Mouse (Mus musculus): ENCODE measurements at regions not wholly inside any gene's neighbourhood (a gene's known extent, or its start where the extent isn't known, plus 50 kb on each side); places are given as distances from the start of the nearest gene placed in this dataset.

DNA sequence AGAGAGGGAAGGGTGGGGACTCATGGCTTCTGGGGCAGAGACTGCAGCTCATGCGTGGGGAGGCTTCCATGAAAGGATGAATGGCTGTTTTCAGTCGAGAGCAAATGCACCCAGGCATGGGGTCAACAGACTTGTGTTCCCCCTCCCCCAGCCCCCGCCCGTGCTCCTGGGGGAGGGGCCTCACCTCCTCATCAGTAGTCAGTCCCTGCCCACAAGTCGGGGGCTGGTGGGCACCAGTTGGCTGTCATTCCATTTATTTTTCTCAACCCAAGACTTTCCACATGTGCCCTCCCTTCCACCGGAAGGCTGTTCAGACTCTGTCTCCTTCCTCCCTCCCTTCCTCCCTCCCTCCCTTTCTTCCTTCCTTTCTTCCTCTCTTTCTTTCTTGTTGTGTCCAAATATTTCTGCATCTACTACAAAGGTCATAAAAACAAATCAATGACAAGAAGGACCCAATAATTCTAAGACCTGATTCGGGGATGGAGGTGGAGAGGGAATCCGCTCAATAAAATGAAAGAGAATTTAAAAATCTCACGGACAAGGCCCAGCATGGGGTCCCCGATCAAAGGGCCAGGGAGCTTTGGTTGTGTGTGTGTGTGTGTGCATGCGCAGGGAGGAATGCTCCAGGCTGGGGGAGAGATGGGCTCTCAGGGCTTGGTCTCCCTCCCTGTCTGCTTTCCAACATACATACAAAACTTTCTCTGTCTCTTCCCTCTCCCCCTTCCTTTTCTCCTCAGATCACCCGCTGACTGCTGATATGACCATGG is 57.7 kb downstream of the Rpl14 start:
- no peak for DNase-seq (ENCODE audit: low read depth in 1 of 2, low spot score in 2 of 2)

DNA sequence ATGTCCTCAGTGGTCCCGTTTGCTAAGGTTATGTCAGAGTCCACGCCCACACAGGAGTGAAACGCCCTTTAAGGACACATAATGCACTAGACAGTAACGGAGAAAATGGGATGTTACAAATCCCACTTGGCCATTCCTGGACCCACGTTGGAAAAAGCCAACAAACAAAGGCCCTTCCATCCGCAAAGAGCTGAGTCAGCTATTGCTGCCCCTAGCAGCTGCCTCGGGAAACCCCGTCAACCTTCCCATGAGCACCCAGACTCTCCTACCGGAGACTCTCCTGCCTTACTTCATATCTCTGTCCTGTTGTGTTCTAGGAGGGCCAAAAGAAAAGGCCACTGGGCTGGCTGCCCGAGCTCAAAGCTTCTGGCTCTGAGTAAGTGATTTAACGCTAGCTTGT is 58.4 kb downstream of the Rpl14 start:
- no peak for DNase-seq (ENCODE audit: low read depth in 1 of 2, low spot score in 2 of 2)

DNA sequence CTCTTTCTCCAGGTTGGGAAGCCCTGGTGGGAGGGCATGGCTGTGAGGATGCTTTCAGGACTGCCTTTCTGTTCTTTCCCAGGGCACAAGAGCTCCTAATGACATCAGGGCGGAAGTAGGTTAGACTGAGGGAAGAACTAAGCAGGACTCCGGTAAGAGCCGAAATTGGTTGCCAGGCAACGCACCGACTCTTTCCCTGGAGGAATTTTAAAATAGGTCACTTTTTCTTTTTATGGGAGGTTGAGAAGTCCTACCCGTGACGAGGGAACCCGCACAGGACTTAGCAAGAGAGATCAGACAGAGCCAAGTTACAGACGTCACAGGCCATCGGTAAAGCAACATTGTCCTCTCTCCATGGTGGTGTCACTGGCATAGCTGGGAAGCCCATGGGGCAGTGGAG is 61.6 kb downstream of the Rpl14 start:
- DNase-seq (ENCODE audit: low read depth in 1 of 2, low spot score in 2 of 2), result no peak

DNA sequence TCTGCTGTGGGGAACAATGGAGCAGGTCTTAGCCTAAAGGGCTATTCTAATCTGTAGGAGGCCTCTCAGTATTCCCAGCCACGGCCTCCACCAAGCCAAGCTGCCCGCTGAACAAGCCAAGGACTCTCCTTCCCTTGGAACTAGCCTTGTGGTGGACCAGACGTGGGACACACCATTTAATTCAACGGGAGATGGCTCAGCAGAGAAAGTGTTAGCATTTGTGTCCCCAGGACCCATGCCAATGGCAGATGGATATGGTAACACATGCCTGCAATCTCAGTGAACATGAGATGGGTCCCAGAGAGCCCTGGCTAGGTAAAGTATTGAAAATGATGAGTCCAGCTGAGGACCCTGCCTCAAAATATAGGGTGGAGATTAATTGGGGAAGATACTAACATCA is 71.4 kb downstream of the Rpl14 start:
- no peak for DNase-seq (ENCODE audit: low read depth in 1 of 2, low spot score in 2 of 2)

DNA sequence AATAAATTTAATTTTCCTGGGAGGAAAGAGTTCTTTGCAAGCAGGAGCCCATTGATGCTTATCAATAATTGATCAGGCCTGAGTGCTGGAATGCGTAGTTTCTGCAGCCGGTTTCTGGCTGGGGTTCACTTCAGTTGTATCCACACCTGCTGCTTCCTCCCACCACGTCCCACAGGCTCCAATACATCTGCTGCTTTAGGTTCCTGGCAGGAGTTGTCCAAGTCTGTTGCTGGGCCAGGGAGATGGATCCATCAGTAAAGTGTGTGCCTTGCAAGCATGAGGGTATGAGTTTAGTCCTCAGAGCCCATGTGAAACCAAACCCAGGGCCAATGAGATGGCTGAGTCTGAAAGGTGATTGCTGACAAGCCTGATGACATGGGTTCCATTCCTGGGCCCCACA is 72.1 kb downstream of the Rpl14 start:
- no peak for DNase-seq (ENCODE audit: low read depth in 1 of 2, low spot score in 2 of 2)

DNA sequence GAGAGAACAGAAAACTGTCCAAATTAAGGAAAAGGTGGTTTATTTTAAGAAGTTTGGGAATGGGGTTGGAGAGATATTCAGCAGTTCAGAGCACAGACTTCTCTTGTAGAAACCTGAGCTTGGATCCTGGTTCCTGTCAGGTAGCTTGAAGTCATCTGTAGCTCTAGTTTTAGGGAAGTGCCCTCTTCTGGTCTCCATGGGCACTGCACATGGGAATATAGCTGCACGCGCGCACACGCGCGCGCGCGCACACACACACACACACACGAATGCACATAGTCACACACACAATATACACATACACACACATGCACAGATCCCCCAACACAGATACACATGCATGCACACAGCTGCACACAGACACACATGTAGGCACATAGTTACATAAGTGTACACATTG is 74.5 kb downstream of the Rpl14 start:
- no peak for DNase-seq (ENCODE audit: low read depth in 1 of 2, low spot score in 2 of 2)

DNA sequence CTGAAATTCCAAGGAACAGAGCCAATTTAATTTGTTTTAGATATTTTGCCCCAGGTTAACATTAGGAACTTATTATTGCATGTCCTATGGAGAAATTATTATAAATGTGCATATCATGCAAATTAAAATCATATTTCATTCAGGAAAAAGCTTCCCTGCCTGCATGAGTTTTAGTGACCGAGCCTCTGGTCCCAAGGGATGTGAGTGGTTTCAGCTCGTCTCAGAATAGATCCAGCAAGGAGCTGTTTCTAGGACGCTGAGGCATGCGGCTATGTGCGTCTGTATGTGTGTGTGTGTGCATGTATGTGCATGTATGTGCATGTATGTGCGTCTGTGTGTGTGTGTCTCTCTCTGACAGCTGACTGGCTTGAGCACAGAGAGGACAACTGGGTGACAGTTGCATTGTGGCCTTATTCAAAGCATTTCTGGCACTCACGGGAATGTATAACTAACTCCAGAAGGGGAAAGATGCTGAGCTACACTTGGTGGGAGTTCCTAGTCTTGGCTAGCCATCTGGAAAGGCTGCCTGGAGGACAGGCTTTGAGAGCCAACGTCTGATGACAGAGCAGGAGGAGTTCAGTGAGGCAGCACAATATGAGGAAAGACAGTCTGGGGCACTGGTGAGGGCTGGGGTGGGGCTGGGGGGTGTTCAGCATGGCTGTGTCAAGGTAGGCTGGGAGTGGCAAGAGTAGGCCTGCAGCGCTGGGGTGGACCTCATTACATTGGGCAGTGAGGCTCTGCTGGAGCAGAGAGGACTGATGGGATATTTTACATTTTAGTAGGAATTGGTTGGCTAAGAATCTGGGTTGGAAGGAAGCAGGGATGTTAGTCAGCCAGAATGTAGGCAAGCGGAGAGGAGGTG is 75.8 kb downstream of the Rpl14 start:
- DNase-seq (ENCODE audit: low read depth in 1 of 2, low spot score in 2 of 2), result no peak

DNA sequence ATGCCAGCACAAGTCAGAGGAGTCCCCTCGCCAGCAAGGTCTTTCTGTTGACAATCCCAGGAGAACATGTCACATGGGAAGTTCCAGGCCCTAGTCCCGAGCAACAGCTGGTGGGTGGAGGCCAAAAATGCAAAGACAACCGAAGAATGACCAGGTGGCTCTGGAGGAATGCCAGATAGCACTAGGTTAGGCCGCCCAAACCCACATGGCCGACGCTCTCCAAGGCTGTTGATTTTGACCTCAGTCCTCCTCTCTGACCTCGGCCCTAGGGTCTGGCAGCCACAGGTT is 76.4 kb downstream of the Rpl14 start:
- no peak for DNase-seq (ENCODE audit: low read depth in 1 of 2, low spot score in 2 of 2)

DNA sequence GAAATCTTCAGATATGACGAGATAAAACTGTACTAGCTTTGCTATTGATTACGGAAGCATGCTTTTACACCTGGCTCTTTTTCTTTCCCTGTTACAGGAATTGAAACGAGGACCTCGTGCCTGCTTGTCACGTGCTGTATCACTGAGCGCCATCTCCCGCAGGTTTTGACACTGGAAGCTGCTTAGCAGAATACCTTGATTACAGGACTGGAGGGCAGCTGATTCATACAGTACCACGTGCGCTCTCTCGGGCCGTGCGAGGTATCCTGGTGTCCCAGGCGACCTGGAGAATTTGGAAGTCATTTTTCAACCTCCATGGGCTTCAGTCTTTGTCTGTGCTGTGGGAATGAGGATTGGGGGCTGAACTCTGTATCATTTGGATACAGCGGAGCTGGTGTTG is 81.5 kb downstream of the Rpl14 start:
- no peak for DNase-seq (ENCODE audit: low read depth in 1 of 2, low spot score in 2 of 2)

DNA sequence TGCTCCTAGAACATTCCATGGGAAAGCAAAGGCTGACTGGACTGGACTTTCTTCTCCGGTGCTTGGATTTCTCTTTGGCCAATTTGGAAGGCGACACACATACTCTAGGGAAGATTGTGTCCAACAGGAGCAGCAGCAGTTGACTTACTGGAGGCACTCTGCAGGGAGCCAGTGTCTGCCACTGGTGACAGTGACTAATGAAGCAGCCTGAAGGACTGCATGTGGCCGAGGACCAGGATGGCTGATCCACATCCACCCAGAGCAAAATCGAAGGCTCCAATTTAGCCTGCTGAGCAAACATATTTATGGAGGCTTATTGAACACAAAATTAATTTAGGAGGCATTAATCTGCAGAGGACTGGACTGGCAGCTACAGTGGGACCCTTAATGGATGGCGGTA is 81.9 kb downstream of the Rpl14 start:
- no peak for DNase-seq (ENCODE audit: low read depth in 1 of 2, low spot score in 2 of 2)

DNA sequence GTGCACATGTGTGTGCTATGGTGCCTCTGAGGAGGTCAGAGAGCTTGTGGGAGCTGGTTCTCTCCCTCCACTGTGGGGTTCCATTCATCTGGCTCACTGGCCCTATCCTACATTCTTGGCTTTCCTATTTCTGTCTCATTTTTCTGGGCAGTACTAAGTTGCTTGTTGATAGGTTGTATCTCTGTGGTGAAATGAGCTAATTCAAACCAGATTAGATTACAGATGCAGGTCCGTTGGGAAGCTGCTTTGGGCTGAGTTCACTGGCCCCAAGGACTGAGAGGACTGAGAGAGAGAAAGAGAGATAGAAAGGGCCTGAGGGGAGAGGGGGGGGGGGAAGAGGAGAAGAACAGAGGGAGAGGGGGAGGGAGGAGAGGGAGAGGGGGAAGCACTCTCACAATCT is 83.5 kb downstream of the Rpl14 start:
- no peak for DNase-seq (ENCODE audit: low read depth in 1 of 2, low spot score in 2 of 2)

DNA sequence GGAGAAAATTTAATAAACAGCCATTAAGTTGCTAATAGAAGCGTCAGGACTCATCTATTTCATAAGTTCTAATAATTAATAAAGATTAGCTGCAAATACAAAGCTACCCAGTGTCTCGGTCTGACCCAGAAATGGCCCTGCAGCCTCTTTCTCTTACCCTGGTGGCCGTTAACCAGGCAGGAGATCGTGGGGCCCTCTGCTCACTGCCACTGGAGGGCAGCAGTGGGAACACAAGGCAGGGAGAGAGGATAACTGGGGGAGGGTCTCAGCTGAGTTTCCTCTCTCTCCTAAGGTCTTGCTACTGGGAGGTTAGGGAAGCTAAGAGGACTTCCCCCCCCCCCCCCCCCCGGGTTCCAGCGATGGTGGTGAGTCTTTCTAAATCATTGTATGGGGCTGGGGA is 85.7 kb downstream of the Rpl14 start:
- no peak for DNase-seq (ENCODE audit: low read depth in 1 of 2, low spot score in 2 of 2)

DNA sequence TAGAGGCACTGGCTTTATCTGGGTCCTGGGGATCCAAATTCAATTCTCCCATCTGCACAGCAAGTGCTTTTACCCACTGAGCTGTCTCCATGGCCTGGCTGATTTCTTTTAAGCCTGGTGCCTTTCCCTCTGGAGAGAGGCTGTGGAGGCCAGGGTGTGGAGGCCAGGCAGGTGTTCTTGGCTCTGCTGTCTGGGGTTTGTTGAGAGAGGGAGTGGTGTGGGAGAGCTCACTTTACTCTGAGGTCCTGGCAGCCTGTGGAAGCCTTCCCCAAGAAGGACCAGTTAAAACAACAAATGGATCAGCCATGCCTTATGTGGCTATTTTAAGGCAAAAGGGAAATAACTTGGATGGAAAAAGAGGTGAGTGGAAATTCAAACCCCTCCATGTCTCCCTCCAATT is 86.5 kb downstream of the Rpl14 start:
- no peak for DNase-seq (ENCODE audit: low read depth in 1 of 2, low spot score in 2 of 2)

DNA sequence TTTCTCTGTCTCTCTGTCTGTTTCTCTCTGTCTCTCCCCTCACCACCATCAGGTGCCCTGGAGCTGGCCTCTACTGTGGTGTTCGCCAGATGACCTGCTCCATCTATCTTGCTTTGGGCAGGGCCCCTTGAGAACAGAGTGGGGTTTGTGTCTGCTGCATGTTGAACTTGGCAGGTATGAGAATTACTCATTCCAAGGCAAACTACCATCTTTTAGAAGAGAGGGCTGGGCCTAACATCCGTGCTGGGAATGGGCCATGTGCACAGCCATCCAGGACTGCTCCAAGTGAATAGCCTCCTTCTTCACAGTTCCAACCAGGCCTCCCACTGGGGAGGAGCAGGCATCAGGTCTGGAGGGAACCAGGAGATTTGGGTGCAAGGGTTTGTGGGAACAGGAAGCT is 87.3 kb downstream of the Rpl14 start:
- no peak for DNase-seq (ENCODE audit: low read depth in 1 of 2, low spot score in 2 of 2)

DNA sequence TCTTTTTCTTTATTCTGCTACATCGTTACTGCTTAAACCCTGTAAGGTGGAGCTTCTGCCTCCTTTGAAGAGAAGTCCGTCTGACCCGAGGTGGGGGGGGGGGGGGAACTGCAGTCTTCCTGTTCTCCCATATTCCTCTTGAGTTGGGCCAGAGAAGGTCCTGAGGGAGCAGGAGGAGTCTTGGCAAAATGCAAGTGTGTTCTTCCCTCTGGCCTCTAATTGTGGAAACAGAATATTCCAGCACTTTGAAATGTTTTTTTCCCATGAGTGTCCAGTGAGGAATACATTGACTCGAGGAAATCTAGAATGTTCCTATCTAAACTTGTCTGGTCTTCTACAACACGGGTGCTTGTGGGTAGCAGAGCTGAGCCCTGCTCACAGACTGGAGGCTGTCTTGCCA is 90.0 kb downstream of the Rpl14 start:
- DNase-seq (ENCODE audit: low read depth in 1 of 2, low spot score in 2 of 2), result no peak

DNA sequence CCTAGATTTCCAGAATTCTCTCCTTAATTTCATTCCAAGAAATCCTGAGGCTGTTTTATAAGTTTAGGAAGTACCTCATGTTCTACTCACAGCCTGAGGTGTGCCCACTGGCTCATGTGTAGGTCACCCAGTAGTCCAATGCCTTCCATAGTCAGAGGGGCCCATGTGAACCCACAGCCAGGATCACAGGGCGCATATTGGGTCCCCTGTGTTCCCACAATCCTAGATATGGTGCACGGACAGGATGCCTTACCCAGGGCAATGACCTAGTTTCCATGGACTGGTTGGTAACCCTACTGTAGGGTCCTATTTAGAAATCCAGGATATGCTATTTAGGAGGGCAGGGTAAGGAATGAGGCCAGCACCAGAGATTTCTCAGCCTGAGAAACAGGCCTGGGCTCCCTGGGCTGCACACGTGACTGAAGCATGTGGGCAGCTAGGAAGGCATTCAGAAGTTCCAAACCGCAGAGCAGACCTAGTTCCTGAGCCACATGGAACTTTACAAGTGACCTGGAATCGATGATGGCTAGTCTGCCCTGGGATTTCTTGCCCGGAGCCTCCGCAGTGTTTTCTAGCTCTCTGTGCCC is 90.5 kb downstream of the Rpl14 start:
- DNase-seq (ENCODE audit: low read depth in 1 of 2, low spot score in 2 of 2), result no peak

DNA sequence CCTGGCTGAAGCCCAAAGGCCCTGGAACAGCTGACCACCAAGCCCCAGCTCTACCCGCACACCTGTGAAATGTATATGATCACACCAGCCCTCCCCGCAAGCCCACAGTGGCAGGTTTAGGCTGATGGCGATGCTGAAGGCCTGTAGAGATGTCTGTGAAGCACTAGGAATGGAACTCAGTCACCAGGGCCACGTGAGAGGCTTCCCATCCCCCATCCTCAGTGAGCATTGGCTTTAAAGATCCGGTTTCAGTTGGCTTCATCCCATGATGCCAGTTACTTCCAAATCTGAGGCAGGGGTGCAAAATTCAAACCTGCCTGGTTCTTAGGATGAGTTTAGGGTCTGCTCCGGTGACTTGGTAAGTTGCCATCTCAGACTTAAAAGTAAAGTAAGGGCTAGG is 91.9 kb downstream of the Rpl14 start:
- DNase-seq (ENCODE audit: low read depth in 1 of 2, low spot score in 2 of 2), result no peak

DNA sequence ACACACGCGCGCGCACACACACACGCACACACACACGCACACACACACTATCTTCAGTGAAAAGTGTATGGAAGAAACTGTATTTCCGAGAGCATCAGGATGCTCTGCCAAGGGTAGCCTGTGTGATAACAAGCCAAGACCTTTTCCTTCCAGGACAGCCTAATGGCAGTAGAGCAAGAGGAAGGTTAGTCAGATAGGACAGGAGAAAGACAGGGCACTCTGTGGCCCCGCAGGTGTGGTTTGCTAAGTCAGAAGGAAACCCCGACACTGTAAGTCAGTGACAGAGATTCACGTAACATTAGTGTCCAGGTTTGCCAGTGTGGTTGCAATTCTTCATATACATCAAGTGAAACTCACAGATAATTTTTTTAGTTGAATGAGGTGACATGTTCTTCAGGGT is 92.8 kb downstream of the Rpl14 start:
- no peak for DNase-seq (ENCODE audit: low read depth in 1 of 2, low spot score in 2 of 2)

DNA sequence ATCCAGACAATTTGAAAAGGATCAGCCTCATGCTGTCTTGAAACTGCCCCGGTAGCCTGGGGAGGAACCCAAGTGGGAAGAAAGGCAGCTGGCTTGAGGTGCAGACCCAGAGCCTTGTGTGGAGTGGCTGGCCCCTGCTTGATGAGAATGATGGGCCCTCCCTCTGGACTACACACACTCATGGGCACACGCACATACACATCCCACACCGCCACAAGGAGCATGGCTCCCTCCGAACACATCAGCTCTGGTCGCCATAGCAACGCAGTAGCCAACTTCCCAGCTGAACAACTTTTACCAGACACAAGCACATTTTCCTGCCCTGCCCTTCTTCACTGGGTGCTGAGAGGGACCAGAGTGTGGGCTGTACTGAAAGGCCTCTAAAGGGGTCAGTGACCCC is 101.2 kb downstream of the Rpl14 start:
- no peak for DNase-seq (ENCODE audit: low read depth in 1 of 2, low spot score in 2 of 2)

DNA sequence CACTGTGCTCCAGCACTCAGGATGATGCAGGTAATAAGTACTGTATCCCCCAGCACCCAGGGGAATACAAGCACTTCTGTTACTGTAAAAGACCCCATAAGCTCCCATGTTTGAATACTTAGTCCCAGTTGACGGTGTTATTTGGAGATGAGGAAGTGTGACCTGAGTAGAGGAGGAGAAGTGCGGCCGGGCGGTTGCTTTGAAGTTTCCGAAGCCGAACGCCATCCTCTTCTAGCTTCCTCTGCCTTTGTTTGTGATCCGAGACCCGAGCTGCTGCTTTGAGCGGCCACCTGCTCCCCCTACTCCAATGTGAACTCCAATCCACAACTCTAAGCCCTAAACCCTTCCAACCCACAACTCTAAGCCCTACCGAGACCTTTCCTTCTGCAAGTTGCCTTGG is 103.6 kb downstream of the Rpl14 start:
- DNase-seq (ENCODE audit: low read depth in 1 of 2, low spot score in 2 of 2), result no peak

DNA sequence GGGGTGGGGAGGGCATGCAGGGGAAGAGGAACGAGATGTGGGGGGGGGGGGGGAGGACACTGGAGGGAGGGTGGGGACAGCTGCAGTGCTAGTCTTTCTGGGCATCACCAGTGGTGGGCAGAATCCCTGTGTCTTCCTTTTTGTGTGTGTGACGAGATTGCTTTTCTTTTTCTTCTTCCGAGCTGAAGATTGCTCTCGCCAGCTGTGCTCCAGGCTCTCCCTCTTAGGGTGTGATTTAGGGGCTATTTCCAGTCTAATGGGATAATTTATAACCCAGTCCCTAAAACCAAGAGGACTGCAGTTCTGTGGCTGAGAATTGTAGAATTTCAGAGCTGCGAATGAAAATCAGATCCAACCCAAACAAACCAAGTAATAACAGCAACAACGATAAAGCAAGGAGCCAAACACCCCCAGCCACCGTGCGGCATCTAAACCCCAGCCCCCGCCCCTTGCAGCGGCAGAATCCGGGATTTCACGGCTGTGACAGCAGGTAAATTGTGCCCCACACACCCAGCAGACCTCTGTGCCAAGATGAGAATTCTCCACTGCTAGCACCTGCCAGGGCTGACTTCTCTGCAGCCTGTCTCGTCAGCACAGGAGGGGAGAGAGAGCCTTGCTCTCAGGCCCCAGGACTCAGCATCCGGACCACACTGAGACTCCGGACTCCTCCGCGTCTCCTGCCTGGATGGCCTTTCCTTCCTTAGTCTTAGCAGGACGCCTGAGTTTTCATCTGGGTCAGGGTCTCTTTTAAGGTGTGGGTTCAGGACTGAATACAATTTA is 104.3 kb downstream of the Rpl14 start:
- DNase-seq (ENCODE audit: low read depth in 1 of 2, low spot score in 2 of 2), result no peak

DNA sequence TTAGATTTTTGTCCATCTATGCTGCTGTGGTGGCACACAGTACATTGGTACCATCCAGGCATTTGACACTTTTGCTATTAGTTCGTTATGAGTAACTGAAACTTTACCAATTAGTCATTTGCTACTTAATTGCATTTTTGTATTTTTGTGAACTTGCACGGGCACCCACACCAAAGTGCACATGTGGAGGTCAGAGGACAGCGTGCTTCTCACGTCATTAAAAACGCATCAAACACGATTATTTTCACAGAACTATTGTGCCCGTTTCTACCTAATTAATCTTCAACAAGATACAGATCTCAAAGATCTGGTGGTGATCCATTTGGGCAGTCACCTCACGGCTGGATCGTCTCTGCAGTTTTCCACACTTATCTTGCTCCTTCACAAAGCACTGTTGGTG is 105.1 kb downstream of the Rpl14 start:
- DNase-seq (ENCODE audit: low read depth in 1 of 2, low spot score in 2 of 2), result no peak
